Mouse (Mus musculus): ENCODE measurements at regions not wholly inside any gene's neighbourhood (a gene's known extent, or its start where the extent isn't known, plus 50 kb on each side); places are given as distances from the start of the nearest gene placed in this dataset.
"Not testable (repeated sequence)": the region's sequence is repeated elsewhere in the genome, so short reads cannot be mapped to it uniquely, and the experiment has no call there.

DNA sequence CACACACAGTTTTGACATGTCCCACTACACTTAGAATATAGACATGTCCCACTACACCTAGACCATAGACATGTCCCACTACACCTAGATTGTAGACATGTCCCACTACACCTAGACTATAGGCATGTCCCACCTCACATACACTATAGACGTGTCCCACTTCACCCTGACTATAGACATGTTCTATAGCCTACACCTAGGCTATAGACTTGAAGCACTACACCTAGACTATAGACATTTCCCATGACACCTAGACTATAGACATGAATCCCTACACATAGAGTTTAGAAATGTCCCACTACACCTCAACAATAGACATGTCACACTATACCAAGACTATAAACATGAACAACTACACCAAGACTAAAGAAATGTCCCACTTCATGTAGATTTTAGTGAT, 2580.9 kb downstream of the Gm37988 start:
- no peak for DNase-seq (ENCODE audit: low spot score)

DNA sequence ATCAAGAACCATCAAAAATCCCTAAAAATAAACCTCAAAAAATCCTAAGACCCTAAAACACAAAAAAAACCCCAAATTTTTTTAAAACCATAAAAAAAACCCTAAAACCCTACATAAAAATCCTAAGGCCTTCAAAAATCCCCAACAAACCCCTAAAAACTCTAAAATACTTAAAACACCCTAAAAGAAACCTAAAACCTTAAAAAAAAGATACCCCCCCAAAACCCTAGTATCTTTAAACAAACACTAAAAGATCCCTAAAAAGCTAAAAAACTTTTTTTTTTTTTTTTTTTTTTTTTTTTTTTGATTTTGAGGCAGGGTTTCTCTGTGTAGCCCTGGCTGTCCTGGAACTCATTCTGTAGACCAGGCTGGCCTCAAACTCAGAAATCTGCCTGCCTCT, 2585.8 kb downstream of the Gm37988 start:
- DNase-seq (ENCODE audit: low spot score) = no peak

DNA sequence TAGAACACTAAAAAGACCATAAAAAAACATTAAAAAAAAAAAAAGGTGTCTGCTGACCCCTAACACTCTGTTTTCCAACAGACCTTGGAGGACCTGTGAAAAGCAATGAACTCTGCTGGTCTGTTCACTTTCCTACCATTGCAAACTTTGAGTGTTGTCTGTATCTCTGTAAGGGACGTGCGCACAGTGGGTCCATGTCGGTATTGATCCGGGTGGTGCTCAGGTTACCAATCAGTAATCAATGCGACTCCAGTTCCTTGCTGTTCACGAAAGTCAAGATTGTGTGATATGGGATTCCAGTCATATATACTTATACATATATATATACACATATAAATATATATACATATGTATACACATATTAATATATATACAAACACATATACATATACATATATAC, 2586.5 kb downstream of the Gm37988 start:
- DNase-seq (ENCODE audit: low spot score) = no peak

DNA sequence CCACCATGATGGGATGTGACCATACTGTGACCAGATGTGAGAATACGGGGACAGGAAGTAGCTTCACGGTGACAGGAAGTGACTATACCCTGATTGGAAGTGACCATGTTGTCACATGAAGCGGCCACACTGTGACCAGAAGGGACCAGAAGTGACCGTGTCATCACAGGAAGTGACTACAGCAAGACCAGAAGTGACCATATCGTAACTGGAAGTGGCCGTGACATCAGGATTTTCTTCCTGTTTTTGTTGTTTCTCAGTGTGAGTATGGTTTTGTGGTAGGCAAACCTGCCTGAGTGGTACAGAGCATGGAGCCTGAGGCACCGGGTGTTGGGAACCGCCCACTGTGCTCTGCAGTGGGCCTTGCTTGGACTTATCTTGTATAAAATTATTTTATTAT, 2587.8 kb downstream of the Gm37988 start:
- no peak for DNase-seq (ENCODE audit: low spot score)

DNA sequence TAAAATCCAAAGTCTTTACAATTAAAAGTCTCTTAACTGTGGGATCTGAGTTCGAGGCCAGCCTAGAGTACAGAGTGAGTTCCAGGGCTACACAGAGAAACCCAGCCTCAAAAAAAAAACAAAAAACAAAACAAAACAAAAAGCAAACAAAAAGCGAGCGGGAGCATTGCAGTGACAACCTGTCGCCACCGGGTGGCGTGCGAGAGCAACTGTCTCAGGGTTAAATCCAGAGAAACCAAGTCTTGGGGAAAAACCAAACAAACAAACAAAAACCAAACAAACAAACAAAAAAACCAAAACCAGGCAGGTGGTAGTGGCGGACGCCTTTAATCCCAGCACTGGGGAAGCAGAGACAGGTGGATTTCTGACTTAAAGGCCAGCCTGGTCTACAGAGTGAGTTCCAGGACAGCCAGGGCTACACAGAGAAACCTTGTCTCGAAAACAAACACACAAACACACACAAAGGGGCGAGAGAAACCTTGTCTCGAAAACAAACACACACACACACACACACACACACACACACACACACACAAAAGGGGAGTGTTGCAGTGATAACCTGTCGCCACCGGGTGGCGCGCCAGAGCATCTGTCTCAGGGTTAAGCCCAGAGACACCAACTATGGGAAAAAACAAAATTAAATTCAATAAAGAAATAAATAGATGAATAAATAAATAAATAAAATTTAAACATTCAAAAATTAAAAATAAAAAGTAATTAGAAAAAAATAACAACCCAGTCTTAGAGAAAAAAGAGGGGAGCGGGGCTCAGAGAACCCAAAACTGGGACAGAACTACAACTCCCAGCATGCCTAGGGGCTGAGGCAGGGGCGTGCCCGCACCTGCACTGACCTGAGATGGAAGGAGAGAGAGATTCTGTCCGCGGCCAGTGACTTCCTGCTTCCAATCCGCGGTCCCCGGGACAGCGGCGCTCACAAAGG, 2589.4 kb downstream of the Gm37988 start:
- DNase-seq (ENCODE audit: low spot score) = peak; percentile 5

DNA sequence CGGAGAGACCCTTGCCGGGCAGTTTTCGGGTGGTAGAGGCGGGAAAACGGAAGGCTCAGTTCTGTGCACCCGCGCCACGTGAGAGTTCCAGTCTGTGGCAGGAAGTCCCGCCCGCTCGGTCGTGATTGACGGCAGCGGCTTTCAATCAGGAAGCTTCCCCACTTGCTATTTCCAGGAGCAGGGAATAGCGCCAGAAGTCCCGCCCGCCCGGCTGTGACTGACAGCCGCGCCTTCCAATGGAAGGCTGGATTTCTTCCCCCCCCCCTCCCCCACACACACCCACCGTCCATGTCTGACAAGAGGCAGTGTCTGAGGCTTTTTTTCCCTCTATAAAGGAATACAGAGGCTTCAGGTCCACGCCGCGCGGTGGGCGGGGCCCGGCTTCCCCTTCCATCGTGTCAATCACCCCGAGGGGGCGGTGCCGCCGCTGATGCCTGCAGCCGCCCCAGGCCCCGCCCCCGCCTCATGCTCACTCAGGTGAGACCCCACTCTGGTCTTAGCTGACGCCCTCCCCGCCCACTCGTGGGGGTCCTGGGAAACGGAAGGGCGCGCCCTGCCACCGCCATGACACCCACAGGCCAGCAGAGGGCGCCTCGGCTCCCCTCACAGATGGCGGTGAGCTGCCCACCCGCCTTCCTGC, 2590.2 kb downstream of the Gm37988 start:
- peak; percentile 90 for DNase-seq (ENCODE audit: low spot score)

DNA sequence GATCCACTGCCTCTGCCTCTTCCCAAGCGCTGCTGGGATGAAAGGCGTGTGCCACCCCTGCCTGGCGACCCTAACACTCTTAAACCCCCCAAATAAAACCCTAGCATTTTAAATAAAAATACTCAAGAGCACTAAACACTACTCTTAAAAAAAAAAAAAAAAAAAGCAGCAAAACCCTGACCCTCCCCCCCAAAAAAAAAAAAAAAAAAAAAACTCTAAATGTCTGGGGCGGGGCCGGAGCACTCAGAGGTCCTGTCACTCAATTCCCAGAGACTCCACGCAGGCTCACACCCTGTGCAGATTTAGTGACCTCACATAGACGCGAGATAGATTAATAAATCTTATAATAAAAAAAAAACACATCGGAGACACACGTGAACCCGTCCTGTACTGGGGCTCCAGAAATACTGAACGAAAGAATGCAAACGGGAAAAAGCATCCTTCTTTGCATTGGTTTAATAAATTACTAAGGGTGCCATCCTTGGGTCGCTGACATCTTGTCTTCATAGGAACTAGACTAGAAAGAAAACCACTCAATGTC, 2591.1 kb downstream of the Gm37988 start:
- no peak for DNase-seq (ENCODE audit: low spot score)

DNA sequence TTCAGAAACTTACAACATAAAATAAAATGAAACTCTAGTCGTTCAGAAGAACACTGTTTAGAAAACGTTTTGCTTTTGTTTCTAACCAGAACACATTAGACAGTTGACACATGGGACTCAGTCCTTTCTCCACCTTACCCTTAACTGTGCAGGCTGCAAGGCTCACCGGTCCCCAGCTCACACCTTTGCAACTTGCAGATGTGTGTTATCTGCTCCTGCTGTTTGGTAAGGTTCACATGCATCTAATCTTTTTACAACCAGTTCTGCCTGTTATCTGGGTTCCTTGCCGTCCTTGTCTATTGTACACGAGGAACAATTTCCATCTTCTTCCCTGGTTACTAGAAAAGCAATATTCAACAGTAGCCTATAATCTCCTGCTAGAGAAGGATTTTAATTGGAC, 2598.0 kb downstream of the Gm37988 start:
- DNase-seq (ENCODE audit: low spot score) = not testable (repeated sequence)

DNA sequence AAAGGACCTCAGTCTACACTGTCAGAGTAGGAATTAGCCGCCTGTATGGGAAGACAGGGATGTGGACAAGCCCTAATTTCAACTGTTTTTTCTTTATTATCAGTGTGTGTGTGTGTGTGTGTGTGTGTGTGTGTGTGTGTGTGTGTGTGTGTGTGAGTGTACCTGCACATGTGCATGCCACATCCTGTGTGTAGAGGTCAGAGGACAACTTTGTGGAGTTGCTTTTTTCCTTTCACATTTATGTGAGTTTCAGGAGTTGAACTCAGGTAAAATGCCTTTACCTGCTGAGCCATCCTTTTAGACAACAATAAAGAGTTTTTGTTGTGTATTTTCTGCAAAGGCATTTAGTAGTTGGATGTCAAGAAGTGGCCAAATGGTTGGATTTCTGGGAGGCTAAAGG, 2606.8 kb downstream of the Gm37988 start:
- no peak for DNase-seq (ENCODE audit: low spot score)

DNA sequence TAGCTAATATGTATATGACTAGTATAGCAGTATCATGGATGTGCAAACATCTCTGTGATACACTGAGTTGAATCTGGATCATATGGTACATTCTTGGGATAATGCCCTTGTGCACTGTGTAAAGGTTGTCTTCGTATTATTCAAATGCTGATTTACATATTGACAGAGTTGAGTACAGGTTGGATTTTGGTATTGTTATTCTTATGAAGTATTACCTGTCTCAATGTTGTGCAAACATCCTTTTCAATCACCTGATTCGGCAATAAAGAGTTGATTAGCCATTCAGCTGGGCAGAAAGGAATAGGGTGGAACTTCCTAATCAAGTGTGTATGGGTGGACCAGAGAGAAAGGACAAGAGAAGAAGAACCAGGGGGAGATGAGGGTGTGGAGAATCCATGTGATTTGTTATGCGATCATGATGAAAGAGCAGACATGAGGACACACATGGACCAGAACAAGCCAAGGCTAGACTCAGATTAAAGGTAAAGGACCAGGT, 2644.0 kb downstream of the Gm37988 start:
- no peak for DNase-seq (ENCODE audit: low spot score)

DNA sequence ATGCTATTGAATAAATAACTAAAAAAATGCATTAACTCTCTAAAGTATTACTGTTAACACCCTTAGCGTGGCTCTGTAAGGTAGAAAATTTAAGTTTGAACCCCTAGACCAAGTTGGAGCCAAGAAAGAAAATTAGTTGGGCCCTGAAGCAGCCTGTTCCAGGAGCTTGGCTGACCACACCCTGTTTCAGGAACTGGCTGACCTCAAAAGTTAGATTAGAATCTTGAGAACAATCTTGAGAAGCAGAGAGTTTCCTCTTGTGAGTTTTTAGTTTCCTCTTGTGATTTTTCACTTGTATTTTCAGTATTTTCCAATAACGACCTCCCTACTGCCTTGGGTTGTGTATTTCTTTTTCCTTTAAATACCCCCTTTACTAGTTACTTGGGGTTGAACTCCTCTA, 2647.2 kb downstream of the Gm37988 start:
- no peak for DNase-seq (ENCODE audit: low spot score)

DNA sequence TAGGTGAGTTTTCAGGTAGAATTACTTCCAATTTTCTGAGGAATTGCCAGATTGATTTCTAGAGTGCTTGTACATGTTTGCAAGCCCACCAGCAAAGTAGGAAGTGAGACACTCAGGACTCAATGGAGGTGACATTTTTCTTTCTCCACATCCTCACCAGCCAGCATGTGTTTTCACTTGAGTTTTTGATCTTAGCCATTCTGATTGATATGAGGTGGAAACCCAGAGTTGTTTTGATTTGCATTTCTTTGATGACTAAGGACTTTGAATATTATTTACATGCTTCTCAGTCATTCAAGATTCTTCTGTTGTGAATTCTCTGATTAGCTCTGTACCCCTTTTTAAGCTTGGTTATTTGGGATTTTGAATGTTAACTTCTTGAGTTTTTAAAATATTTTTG, 2650.2 kb downstream of the Gm37988 start:
- DNase-seq (ENCODE audit: low spot score) = no peak

DNA sequence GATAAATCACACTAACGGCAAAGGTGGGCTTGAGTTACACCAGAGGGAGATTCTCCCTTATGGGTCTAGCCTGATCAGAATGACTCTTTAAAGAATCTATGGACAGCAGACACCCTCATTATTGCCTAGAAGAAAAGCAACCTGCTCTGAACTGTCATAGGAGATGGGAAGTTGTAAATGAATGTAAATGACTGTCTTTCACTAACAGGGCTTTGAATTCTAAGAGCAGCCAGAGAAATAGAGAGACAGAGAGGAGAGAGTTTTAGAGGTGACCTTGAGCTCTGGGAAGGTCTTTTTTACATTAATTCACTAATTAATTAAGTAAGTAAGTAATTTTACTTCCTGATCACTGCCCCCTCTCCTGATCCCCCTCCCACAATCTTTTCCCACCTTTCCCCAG, 2686.4 kb downstream of the Gm37988 start:
- DNase-seq (ENCODE audit: low spot score) = no peak

DNA sequence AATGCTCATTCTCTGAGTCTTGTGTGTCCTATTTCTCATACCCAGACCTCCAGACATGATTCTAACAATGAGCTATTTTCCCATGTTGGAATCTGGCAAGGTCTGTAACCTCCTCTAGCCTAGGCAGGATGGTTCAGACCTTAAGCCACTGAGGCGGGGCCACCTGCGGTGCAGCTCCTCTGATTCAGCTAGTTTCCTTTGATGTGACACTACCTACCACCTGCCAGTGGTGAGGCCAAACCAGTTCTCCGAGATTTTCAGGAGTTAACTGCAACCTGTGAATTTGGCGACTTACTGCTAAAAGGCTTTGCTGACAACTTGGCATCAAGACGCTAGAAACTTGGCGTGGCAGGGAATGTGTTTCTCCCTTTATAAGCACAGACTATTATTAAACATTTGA, 2691.3 kb downstream of the Gm37988 start:
- no peak for DNase-seq (ENCODE audit: low spot score)

DNA sequence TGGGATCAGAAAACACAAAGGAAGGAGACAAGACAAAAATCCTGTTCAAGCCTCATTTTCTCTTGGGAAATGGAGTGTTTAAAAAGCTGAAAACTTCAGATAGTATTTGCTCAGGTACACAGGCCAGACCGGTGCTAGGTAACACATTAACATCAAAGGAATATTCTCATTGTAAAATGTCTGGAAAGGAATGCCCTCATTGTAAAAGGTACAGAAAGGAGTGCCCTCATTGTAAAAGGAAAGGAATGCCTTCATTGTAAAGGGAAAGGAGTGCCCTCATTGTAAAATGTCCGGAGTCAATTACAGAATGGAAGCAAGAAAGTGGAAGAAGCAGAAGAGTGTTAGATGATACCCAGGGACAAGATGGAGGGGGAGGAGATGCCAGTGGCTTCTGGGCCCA, 2694.7 kb downstream of the Gm37988 start:
- DNase-seq (ENCODE audit: low spot score) = no peak

DNA sequence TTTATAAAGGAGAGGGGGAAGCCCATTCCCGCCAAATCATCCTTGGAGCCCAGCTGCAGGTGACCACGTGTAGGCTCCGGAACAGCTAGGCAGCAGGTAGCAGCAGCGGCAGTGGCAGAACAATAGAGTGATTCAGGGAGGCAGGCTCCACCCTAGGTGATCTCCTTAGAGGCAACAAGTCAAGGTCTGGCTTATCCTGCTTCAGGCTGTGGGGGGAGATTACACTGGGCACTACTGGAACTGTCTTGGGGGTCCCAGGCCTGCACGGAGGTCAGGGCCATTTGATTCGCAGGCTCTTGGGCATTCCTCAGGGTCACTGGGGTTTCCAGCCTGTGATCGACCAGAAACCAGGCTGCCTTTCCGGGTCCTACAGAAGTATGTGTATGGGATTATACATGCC, 2711.1 kb downstream of the Gm37988 start:
- no peak for DNase-seq (ENCODE audit: low spot score)

DNA sequence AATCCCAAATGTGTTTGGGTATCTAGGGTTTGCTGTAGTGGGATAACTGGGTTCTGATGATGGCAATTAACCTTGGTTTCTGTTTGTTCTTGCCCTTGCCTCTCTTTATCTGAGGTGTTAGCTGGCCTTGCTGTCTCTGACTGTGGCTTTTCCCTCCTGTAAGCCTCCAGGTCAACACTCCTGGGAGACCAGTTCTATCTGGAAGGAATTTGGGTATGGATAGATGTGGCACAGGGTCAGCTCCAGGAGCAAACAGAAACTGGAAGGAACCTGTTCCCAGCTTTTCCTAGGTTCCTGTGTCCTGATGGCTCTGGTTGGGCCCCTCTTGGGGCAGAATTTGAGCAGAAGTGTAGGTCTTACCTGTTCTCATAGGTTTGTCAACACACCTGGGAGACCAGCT, 2725.8 kb downstream of the Gm37988 start:
- no peak for DNase-seq (ENCODE audit: low spot score)

DNA sequence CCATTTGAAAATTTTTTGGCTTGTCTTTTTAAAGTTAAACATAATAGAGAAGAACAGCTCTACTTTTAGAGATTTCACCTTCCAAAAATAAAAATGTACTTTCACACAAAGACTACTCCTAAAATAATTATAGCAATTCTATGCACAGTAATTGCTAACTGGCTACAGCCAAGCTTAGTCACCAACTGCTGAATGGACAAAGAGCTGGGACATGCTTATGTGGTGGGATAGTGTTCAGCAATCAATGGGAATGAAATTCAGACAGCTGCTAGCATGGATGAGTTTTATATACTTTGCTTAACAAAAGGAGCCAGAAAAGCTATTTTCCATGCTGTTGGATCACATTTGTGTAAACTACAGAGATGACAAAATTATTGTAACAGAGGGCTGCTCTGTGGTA, 2727.5 kb downstream of the Gm37988 start:
- no peak for DNase-seq (ENCODE audit: low spot score)

DNA sequence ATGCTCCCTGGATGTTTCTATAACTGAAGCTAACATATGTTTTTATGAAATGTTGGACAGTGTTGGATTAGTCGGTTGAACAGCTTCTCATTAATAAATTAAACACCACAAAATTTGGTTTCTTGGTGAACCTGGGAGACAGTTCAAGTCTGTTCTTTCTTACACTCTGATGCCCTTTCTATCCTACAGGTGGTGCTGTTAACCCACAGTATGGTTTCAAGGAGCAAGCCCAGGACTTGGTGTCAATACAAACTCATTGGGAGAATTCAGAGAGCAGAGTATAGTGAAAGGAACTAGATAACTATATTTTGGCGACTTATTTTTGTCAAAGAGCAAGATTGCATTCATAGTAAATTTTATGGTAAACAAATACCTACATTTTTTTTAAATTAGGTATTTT, 2735.8 kb downstream of the Gm37988 start:
- no peak for DNase-seq (ENCODE audit: low spot score)

DNA sequence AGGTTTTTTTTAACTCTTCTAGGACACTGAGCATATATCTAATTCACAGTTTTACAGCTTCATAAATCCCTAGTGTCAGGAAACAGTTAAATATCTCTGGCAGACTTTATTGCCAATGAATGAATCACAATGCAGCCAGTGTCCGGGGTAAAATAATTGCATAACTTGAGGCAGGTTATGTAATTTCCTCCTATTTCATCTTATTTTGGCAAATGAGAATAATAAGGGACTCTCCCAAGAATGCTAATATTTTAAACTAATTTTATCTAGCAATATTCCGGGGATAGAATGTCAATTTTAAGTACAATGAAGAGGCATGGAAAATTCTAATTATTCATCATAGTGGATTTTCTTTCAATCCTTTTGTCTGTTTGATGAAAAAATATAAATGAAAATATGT, 2740.6 kb downstream of the Gm37988 start:
- DNase-seq (ENCODE audit: low spot score) = no peak

DNA sequence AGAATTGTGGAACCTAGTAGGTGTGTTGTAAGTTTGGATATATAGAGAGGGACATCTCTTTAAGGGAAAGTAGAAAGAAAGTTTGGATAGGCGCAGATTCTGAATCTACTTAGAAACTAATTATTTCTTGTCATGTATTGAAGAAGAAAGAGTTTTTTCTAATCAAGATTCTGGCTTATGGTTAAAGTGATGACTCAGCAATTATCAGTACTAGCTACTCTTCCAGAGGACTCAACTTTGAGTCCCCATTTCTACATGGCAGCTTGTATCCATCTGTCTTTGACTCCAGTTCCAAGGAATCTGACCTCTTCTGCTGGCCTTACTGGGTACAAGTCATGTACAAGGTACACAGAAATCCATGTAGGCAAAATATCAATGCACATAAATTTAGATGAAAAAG, 2767.1 kb downstream of the Gm37988 start:
- no peak for DNase-seq (ENCODE audit: low spot score)

DNA sequence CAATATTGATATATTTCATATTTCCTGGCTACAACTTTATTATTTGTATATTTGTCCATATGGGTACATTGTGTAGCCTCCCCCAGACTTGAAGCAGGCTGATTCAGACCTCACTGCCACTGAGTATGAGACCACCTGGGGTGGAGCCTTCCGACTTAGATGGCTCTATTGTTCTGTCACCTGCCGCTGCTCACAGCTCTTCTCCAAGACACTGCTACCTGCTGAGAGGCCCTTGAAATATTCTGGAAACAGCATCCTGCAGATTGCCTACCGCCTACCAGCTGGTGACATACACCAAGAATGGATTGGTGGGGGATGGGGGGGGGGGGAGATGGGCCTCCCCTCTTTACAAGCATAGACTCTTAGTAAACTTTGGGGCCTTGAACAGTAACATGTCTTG, 2778.7 kb downstream of the Gm37988 start:
- no peak for DNase-seq (ENCODE audit: low spot score)

DNA sequence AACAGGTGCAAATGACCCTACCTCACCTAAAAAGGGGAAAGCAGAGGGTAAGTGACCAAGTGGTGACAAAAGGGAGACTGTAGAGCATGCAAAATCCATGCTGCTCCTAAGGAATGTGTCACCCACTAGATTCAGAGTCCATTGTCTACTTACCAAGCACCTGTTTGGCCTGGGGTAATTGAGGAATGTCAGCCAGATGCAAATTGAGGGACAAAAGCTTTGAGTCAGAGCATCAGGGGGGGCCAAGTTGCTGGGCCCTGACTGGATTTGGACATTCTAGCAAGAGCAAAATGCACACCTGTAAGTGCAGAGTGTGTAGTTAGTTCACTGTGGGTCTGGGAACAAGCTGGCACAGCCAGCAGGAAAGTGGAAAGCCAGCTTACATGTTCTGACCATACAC, 2783.6 kb downstream of the Gm37988 start:
- DNase-seq (ENCODE audit: low spot score) = no peak

Measured in ovary, postnatal 10 days (tissue).